Mouse (Mus musculus): ENCODE results near the gene Traf3ip3. TPM values are rescaled to one million over a fixed set of nuclear protein-coding genes. Genes with fewer than 3 reads are reported as not detected.

The Traf3ip3 gene
- 7.0 and 8.6 TPM in 2 replicates for polyA plus RNA-seq (2016; fragmentation: Nextera tagmentation; extraction: Ambion mirVana)

DNA sequence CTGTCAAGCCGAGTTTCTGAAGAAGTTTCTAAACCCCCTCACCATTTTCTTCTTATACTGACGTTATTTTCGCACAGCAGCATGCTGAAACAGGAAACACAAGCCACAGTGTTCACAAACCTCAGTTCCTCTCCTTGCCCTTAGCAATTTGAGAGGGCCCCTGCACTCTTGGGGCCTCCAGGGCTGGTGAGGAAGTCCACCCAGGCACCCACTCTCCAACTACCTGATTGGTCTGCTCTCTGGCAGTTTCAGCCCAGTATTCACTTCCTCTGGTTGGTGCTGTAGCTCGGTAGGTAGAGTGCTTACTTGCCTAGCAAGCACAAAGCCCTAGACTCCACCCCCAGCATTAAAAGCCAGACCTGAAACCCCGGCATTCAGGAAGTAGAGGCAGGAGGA lies at the start of gene Traf3ip3:
TSS of gene Traf3ip3 (minus strand) at position 321 of the 396 bp plus-strand sequence.
- Histone ChIP-seq H3K27ac (peak within 1 kb of the TSS; percentile 46; the same call in 1 of the 2 replicates), H3K9ac (no peak within 1 kb of the TSS), H3K36me3 (no peaks in the 10 kb centered on the region), H3K9me3 (replicated peaks) (no peaks in the 10 kb centered on the region), H3K4me1 (peaks cover 16% of the 10 kb centered on the region), H3K4me3 (peak within 1 kb of the TSS; percentile 24), H3K27me3 (replicated peaks) (no peaks in the 10 kb centered on the region), H3K4me2 (peak within 1 kb of the TSS; percentile 27)
- WGBS (ENCODE audit: insufficient replicate concordance) = 14% methylated on average over 5 of the region's 5 CpGs
- ATAC-seq = peak; percentile 69

DNA sequence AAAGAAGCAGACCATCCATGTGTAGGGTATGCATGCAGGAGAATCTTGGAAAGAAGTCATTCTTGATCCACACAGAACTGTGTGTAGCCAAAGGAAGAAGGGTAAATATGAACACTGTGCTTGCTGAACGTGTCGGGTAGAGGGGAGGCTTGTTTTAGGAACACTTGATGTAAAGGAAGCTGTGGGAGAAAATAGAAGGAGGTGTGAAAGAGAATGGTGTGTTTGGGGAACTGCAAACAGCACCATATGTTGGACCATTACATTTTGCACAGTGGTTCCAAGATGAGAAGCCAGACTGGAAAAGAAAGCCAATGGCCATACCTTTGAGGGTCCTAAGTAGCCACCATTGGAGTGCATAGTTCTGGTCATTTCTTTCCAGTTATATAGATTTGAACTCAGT lies 48.5 kb upstream of the Traf3ip3 start:
- Histone ChIP-seq H3K9ac (no peak overlapping the region), H3K27me3 (replicated peaks) (no peaks in the 10 kb centered on the region), H3K4me1 (no peaks in the 10 kb centered on the region), H3K4me3 (no peak overlapping the region), H3K27ac (no peak overlapping the region), H3K4me2 (no peak overlapping the region), H3K9me3 (replicated peaks) (no peaks in the 10 kb centered on the region), H3K36me3 (no peaks in the 10 kb centered on the region)
- no peak for ATAC-seq
- WGBS (ENCODE audit: insufficient replicate concordance) = 64% methylated on average over 2 of the region's 2 CpGs

DNA sequence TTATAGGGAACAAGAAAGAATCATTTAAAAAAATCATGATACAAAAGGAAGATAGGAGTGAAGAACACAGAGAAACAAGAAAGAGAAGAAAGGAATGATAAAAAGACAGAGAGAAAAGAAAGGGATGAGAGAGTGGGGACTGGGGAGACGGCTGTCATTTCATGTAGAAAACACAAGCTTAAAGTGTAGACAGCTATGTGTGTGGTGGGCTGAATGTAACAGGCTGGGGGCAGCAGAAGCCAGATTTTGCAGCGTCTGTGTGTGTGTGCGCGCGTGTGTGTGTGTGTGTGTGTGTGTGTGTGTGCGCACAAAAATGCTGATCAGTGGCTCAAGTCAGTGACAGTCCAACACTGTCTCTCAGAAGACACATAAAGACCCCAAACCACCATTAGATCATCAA lies 42.7 kb upstream of the Traf3ip3 start:
- 84% methylated on average over 6 of the region's 6 CpGs for WGBS (ENCODE audit: insufficient replicate concordance)
- ATAC-seq = no peak
- Histone ChIP-seq H3K9ac (no peak overlapping the region), H3K27ac (no peak overlapping the region), H3K4me1 (no peaks in the 10 kb centered on the region), H3K4me3 (no peak overlapping the region), H3K4me2 (no peak overlapping the region), H3K9me3 (replicated peaks) (no peaks in the 10 kb centered on the region), H3K27me3 (replicated peaks) (no peaks in the 10 kb centered on the region), H3K36me3 (no peaks in the 10 kb centered on the region)

DNA sequence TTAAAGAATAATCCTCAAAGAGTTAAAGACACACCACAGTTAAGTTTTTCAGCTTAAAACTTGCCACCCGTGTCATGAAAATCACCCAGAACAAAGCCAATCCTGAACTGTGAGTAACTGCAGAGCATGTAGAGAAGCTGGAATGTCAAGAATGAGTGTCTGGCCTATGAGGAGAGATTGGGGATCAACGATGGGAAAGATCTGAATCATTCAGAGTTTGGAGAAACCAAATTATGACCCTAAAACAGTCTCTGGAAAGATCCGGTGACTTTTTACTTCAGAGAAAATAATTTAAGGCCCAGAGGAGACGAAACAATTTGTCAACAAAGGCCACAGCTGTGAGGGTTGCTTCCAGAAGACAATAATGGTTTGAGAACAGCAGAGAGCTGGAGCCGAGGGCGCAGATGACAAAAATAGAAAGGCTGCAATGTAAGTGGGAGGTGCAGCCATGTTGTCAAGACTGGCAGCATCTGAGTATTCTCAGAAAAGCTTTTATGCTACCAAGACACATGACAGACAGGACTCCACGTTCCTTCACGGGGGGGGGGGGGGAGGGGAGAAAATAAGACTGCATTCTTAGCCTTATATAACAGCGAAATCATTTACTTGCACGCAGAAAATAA lies 42.2 kb upstream of the Traf3ip3 start:
- H3K9ac ChIP-seq = no peak overlapping the region
- H3K9me3 ChIP-seq (replicated peaks) = no peaks in the 10 kb centered on the region
- 63% methylated on average over 10 of the region's 10 CpGs for WGBS (ENCODE audit: insufficient replicate concordance)
- no peak for ATAC-seq
- H3K4me1 ChIP-seq = no peaks in the 10 kb centered on the region
- H3K27ac ChIP-seq = no peak overlapping the region
- H3K36me3 ChIP-seq = no peaks in the 10 kb centered on the region
- H3K4me3 ChIP-seq = no peak overlapping the region
- no peaks in the 10 kb centered on the region for H3K27me3 ChIP-seq (replicated peaks)
- no peak overlapping the region for H3K4me2 ChIP-seq

DNA sequence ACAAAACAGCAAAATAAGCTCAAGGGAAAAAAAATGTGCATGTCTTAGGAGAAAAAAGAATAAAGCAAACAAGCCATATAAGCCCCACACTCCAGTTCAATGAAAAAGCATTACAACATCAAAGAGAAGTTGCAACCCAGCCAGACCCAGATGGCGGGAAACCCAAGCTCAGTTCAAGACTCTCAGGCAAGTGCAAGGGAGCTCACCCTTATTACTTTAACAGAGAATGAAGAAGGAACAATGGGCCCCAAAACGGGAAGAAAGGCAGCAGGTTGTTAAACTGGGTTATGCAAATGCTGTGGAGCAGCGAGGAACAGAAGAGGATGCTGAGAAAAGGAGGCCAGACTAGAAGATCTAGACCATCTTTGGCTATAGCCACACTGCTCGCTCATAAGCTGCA lies 41.4 kb upstream of the Traf3ip3 start:
- no peaks in the 10 kb centered on the region for H3K27me3 ChIP-seq (replicated peaks)
- H3K36me3 ChIP-seq = no peaks in the 10 kb centered on the region
- no peak overlapping the region for H3K9ac ChIP-seq
- no peak for ATAC-seq
- no peaks in the 10 kb centered on the region for H3K9me3 ChIP-seq (replicated peaks)
- 40% methylated on average over 4 of the region's 4 CpGs for WGBS (ENCODE audit: insufficient replicate concordance)
- H3K27ac ChIP-seq = no peak overlapping the region
- no peak overlapping the region for H3K4me3 ChIP-seq
- no peak overlapping the region for H3K4me2 ChIP-seq
- H3K4me1 ChIP-seq = no peaks in the 10 kb centered on the region

- H3K36me3 ChIP-seq = no peaks in the 10 kb centered on the region
- no peak overlapping the region for H3K4me2 ChIP-seq
- no peak overlapping the region for H3K4me3 ChIP-seq
- no peaks in the 10 kb centered on the region for H3K9me3 ChIP-seq (replicated peaks)
- H3K4me1 ChIP-seq = no peaks in the 10 kb centered on the region
- no peak overlapping the region for H3K9ac ChIP-seq
- ATAC-seq = peak; percentile 37; the same call in 1 of the 2 replicates
- no peaks in the 10 kb centered on the region for H3K27me3 ChIP-seq (replicated peaks)
- no peak overlapping the region for H3K27ac ChIP-seq
- 53% methylated on average over 8 of the region's 8 CpGs for WGBS (ENCODE audit: insufficient replicate concordance)
Observed at GRCm38 (mm10) chr1:193242238-193242637, 40.7 kb upstream of the Traf3ip3 start.

GRCm38 (mm10) chr1:193241436-193241835 lies 39.9 kb upstream of the Traf3ip3 start:
- no peaks in the 10 kb centered on the region for H3K4me1 ChIP-seq
- no peak overlapping the region for H3K4me2 ChIP-seq
- H3K4me3 ChIP-seq = no peak overlapping the region
- H3K36me3 ChIP-seq = no peaks in the 10 kb centered on the region
- H3K27ac ChIP-seq = no peak overlapping the region
- H3K9me3 ChIP-seq (replicated peaks) = no peaks in the 10 kb centered on the region
- H3K9ac ChIP-seq = no peak overlapping the region
- H3K27me3 ChIP-seq (replicated peaks) = no peaks in the 10 kb centered on the region
- ATAC-seq = no peak
- 63% methylated on average over 4 of the region's 4 CpGs for WGBS (ENCODE audit: insufficient replicate concordance)

DNA sequence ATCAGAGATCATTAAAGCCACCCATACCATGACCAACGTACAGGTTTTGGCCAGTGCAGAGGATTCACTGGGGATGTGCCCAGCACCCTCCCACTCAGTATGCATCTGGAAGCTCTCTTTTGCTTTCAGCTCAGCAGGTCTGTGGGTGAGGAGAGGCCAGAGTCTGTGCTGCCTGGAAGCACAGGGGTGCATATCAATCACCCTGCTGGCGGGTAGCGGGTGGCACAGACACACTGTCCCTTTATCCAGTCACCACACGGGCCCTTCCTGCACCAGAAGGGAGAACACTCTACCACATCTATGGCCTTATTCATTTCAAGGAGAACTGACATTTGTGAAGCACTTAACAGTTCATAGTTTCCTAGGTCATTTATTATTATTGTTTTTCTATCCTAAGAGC lies 36.9 kb upstream of the Traf3ip3 start:
- H3K4me3 ChIP-seq = no peak overlapping the region
- H3K27ac ChIP-seq = no peak overlapping the region
- H3K9ac ChIP-seq = no peak overlapping the region
- no peaks in the 10 kb centered on the region for H3K36me3 ChIP-seq
- no peaks in the 10 kb centered on the region for H3K4me1 ChIP-seq
- no peak for ATAC-seq
- H3K9me3 ChIP-seq (replicated peaks) = no peaks in the 10 kb centered on the region
- no peaks in the 10 kb centered on the region for H3K27me3 ChIP-seq (replicated peaks)
- no peak overlapping the region for H3K4me2 ChIP-seq
- WGBS (ENCODE audit: insufficient replicate concordance) = 56% methylated on average over 4 of the region's 4 CpGs

DNA sequence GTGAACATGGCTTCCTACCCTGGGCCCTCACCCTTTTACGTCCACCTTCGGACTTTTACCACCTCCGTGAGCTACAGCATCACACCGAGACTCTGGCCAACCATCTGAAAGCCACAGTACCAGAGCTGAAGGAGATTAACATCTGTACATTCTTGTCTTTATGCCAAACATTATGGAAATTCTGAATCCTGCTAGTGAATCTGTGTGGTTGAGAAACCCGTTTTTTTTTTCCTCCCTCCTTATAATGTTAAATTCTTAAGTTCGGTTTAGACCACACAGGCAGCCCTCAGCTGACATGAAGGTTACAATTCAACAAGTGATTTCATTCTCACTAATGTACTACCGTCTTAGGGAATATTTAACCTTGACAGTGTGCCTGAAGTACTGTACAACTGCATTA lies 33.4 kb upstream of the Traf3ip3 start:
- Histone ChIP-seq H3K36me3 (no peaks in the 10 kb centered on the region), H3K27ac (no peak overlapping the region), H3K9ac (no peak overlapping the region), H3K4me2 (no peak overlapping the region), H3K4me1 (no peaks in the 10 kb centered on the region; the same call in 1 of the 2 replicates), H3K27me3 (replicated peaks) (no peaks in the 10 kb centered on the region), H3K4me3 (no peak overlapping the region), H3K9me3 (replicated peaks) (no peaks in the 10 kb centered on the region)
- WGBS (ENCODE audit: insufficient replicate concordance) = 77% methylated on average over 7 of the region's 7 CpGs
- ATAC-seq = no peak

DNA sequence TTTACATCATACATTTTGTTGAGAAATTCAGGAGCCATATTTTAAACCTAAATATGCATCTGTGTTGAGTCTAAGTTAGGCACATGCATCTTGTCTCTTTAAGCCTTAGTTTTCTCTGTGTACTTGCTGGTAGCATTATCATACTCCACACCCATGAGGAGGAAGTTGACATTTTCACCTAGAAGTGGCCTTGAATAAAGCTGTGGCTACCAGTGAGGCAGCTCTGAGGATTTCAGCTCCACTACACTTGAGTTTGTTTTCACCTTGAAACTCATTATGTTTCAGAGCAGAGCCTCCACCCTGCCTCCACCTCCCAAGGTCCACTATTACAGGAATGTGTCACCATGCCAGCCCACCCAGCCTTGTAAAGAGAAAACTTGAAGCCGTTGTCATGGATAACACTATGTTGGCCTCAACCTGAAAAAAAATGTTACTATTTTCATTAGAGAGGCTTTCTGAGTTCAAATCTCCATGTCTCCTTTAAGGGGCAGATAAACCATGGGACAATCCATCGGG lies 32.7 kb upstream of the Traf3ip3 start:
- 68% methylated on average over 2 of the region's 2 CpGs for WGBS (ENCODE audit: insufficient replicate concordance)
- H3K4me1 ChIP-seq = no peaks in the 10 kb centered on the region; the same call in 1 of the 2 replicates
- no peaks in the 10 kb centered on the region for H3K9me3 ChIP-seq (replicated peaks)
- ATAC-seq = no peak
- H3K4me2 ChIP-seq = no peak overlapping the region
- no peak overlapping the region for H3K4me3 ChIP-seq
- no peak overlapping the region for H3K27ac ChIP-seq
- no peaks in the 10 kb centered on the region for H3K27me3 ChIP-seq (replicated peaks)
- no peak overlapping the region for H3K9ac ChIP-seq
- no peaks in the 10 kb centered on the region for H3K36me3 ChIP-seq

GRCm38 (mm10) chr1:193232732-193233131 lies 31.2 kb upstream of the Traf3ip3 start:
- 58% methylated on average over 2 of the region's 2 CpGs for WGBS (ENCODE audit: insufficient replicate concordance)
- Histone ChIP-seq H3K27ac (no peak overlapping the region), H3K27me3 (replicated peaks) (no peaks in the 10 kb centered on the region), H3K9ac (no peak overlapping the region), H3K36me3 (no peaks in the 10 kb centered on the region), H3K4me3 (no peak overlapping the region), H3K4me2 (no peak overlapping the region), H3K4me1 (no peaks in the 10 kb centered on the region; the same call in 1 of the 2 replicates), H3K9me3 (replicated peaks) (no peaks in the 10 kb centered on the region)
- ATAC-seq = no peak

GRCm38 (mm10) chr1:193230935-193231334 lies 29.4 kb upstream of the Traf3ip3 start:
- Histone ChIP-seq H3K4me3 (no peak overlapping the region), H3K4me2 (no peak overlapping the region), H3K9me3 (replicated peaks) (no peaks in the 10 kb centered on the region), H3K27me3 (replicated peaks) (no peaks in the 10 kb centered on the region), H3K27ac (no peak overlapping the region), H3K4me1 (no peaks in the 10 kb centered on the region; the same call in 1 of the 2 replicates), H3K9ac (no peak overlapping the region), H3K36me3 (no peaks in the 10 kb centered on the region)
- WGBS (ENCODE audit: insufficient replicate concordance) = 24% methylated on average over 5 of the region's 5 CpGs
- ATAC-seq = no peak

DNA sequence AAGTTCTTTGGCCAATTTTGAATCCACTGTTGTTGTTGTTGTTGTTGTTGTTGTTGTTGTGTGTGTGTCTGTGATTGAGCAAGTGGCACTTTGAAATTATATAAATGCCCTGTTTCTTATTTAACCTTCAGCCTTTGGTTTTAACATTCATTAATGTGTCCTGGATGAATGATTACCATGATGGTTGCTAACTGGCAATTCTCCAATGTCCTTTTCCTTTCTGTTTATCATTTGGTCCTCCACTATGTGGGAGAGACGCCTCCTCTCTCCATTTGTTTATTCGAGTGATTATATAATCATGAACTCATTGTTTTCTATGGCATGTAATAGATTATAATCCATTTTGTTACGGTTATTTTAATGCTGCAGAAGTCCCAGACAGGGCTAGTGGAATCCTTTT lies 29.0 kb upstream of the Traf3ip3 start:
- no peak overlapping the region for H3K9ac ChIP-seq
- 58% methylated on average over 3 of the region's 3 CpGs for WGBS (ENCODE audit: insufficient replicate concordance)
- H3K4me3 ChIP-seq = no peak overlapping the region
- no peak overlapping the region for H3K4me2 ChIP-seq
- no peak overlapping the region for H3K27ac ChIP-seq
- H3K9me3 ChIP-seq (replicated peaks) = no peaks in the 10 kb centered on the region
- ATAC-seq = no peak
- no peaks in the 10 kb centered on the region for H3K27me3 ChIP-seq (replicated peaks)
- no peaks in the 10 kb centered on the region for H3K36me3 ChIP-seq
- no peaks in the 10 kb centered on the region; the same call in 1 of the 2 replicates for H3K4me1 ChIP-seq
